In the genomic region with DNA sequence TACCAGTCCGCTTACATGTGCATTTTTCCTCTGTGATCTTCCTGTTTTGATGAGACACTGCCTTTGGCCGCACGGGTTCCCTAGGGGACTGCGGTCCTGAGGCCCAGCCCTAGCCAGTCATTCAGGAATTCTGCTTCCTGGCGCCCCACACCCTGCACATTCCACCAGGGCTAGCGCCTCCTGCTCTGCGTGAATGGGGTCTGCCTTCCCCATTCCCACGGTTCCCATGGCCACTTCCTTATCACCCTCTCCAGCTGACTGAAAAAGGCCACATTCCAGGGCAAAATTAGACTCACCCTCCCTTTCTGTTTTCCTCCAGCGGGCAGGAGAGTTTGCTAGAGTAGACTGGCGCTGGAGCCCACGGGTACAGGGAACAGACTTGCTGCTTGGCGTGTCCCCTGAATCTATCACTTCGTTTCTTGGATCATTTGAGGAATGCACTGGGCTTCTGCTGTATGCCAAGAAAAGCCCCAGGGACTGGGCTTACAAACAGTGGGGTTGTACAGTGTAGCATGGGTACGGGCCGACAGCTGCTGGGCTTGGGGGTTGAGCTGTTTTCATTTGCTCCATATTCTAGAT, we compare ENCODE assay signal across 10 mouse cellular contexts. TPM values are rescaled to one million over a fixed set of nuclear protein-coding genes. Genes with fewer than 3 reads are reported as not detected.
DNase-seq lines count a peak whose midpoint lies in the region; ATAC-seq lines count a peak whose summit lies in the region.
"Had no signal": no experiment of that assay in that cellular context is flagged by ENCODE, and none has a peak within 500 bp of the region (broad histone marks: within the 10 kb centered on the region; RNA-seq: fewer than 3 reads in every experiment).

No protein-coding gene starts in this region.

- H3K4me1 ChIP-seq in forebrain, embryonic 10.5 days: peaks cover 17% of the 10 kb centered on the region
- H3K4me1 ChIP-seq in midbrain, embryonic 14.5 days (ENCODE audit: control insufficient read depth, insufficient read depth, low read length): peaks cover 9% of the 10 kb centered on the region; the same call in 1 of the 2 replicates

- peaks cover 92% of the 10 kb centered on the region for H3K36me3 ChIP-seq in forebrain, embryonic 10.5 days (replicated peaks)
- H3K36me3 ChIP-seq in midbrain, embryonic 14.5 days (ENCODE audit: control insufficient read depth, insufficient read depth, low read length): peaks cover 7% of the 10 kb centered on the region; the same call in 1 of the 2 replicates

- H3K9me3 ChIP-seq in forebrain, embryonic 10.5 days: no peaks in the 10 kb centered on the region
- H3K9me3 ChIP-seq in midbrain, embryonic 14.5 days (ENCODE audit: control insufficient read depth, low read length): no peaks in the 10 kb centered on the region

- intact Hi-C loops in heart, postnatal 10 days (cut with DNase I): loop anchor here (1.0 to 5.0 kb wide), 4 partner anchors 36 to 117 kb away; no protein-coding TSS in a partner anchor
- intact Hi-C loops in left cerebral cortex, postnatal 25 days (cut with DNase I): no loop called here

- no peaks in the 10 kb centered on the region for H3K27me3 ChIP-seq in forebrain, embryonic 10.5 days (ENCODE audit: poor library complexity, severe bottlenecking)
- H3K27me3 ChIP-seq in midbrain, embryonic 14.5 days (ENCODE audit: control insufficient read depth, insufficient read depth, low read length): no peaks in the 10 kb centered on the region
- H3K27me3 ChIP-seq: CH12.LX had no signal

- no peak overlapping the region for H3K4me3 ChIP-seq in forebrain, embryonic 10.5 days
- no peak overlapping the region for H3K4me3 ChIP-seq in midbrain, embryonic 14.5 days (replicated peaks; ENCODE audit: low read depth, low read length)

- 85% methylated on average over 15 of the region's 15 CpGs for WGBS in forebrain, embryonic 10.5 days
- 62% methylated on average over 15 of the region's 15 CpGs for WGBS in midbrain, embryonic 14.5 days

- H3K27ac ChIP-seq in forebrain, embryonic 10.5 days: peak overlapping the region; percentile 53; the same call in 1 of the 2 replicates
- peak overlapping the region; percentile 22; the same call in 1 of the 2 replicates for H3K27ac ChIP-seq in midbrain, embryonic 14.5 days (replicated peaks; ENCODE audit: low read depth, low read length)
- H3K27ac ChIP-seq: macrophage had no signal

- DNase-seq in layer of hippocampus, postnatal 10 days (ENCODE audit: low spot score in 2 of 2): peak; percentile 22 to 35
- DNase-seq in layer of hippocampus, adult 9-10 months (ENCODE audit: low spot score): no peak
- peak; percentile 26 for DNase-seq in forebrain, embryonic 10.5 days (ENCODE audit: extremely low spot score, low spot score)
- peak; percentile 92 to 93 for DNase-seq in heart, postnatal 10 days
- DNase-seq in kidney, postnatal 4 days: peak; percentile 82 to 90
- DNase-seq in midbrain, embryonic 14.5 days: peak; percentile 51
- no peak for DNase-seq in right cerebral cortex, postnatal 36 days (ENCODE audit: low spot score in 2 of 2)
- no peak for DNase-seq in left cerebral cortex, postnatal 25 days (ENCODE audit: low spot score in 2 of 2)

- ATAC-seq in midbrain, embryonic 14.5 days (ENCODE audit: low FRiP score, low TSS enrichment): no peak

- H3K9ac ChIP-seq in midbrain, embryonic 14.5 days (replicated peaks; ENCODE audit: low read length): no peak overlapping the region

- no peak overlapping the region for H3K4me2 ChIP-seq in midbrain, embryonic 14.5 days (ENCODE audit: low read length)

RNA-seq across cellular contexts. Expression of a gene that starts 22.7 kb away (rescaled TPM):
- 10 to 100 TPM; 15.3 to 16.1 TPM for total RNA-seq in layer of hippocampus, postnatal 10 days (2021)
- polyA plus RNA-seq in forebrain, embryonic 10.5 days (2016; fragmentation: Nextera tagmentation; extraction: Ambion mirVana): 22.0 and 24.4 TPM in 2 replicates
- total RNA-seq in heart, postnatal 10 days (2021): 100 to 1,000 TPM in 1 of 2 experiments, 10 to 100 TPM in 1; 60.1 to 100 TPM
- 44.2 and 45.8 TPM in 2 replicates for polyA plus RNA-seq in midbrain, embryonic 14.5 days (2014; fragmentation: Nextera tagmentation; extraction: Ambion mirVana)
- total RNA-seq in left cerebral cortex, postnatal 25 days (2021): 10 to 100 TPM; 32.7 to 47.7 TPM

RNA-seq across cellular contexts. Expression of a gene that starts 23.4 kb away (rescaled TPM):
- total RNA-seq in layer of hippocampus, postnatal 10 days (2021): 100 to 1,000 TPM; 128 to 155 TPM
- polyA plus RNA-seq in forebrain, embryonic 10.5 days (2016; fragmentation: Nextera tagmentation; extraction: Ambion mirVana): 116 and 127 TPM in 2 replicates
- 10 to 100 TPM; 84.4 to 87.8 TPM for total RNA-seq in heart, postnatal 10 days (2021)
- polyA plus RNA-seq in midbrain, embryonic 14.5 days (2014; fragmentation: Nextera tagmentation; extraction: Ambion mirVana): 117 and 129 TPM in 2 replicates
- 100 to 1,000 TPM; 163 to 168 TPM for total RNA-seq in left cerebral cortex, postnatal 25 days (2021)

Comparison
In these comparisons a context has a peak if more than half of its experiments do, and no peak if none do; other contexts are left out.
1. DNase-seq: peak in layer of hippocampus, postnatal 10 days (2 of 2), forebrain, embryonic 10.5 days (single experiment), heart, postnatal 10 days (2 of 2), kidney, postnatal 4 days (2 of 2) and midbrain, embryonic 14.5 days (single experiment); none in layer of hippocampus, adult 9-10 months (single experiment), right cerebral cortex, postnatal 36 days (0 of 2) and left cerebral cortex, postnatal 25 days (0 of 2).